Mouse (Mus musculus) R1 (cell line): ENCODE results near the gene Clec4d.

Experiments
- DNase-seq: peaks from one replicate; pipeline ENCODE4 v3.0.0-alpha.2; 2018; ENCODE audit warnings: low read depth, low spot score

The Clec4d gene

GRCm38 (mm10) chr6:123308033-123308432 lies 46.1 kb downstream of the Clec4d start, which contains the start of gene Vmn2r19:
TSS of gene Vmn2r19 (plus strand) at chr6:123308333.
- no peak for DNase-seq
